Comparison of ENCODE assay signal across 9 mouse cellular contexts in the genomic region with DNA sequence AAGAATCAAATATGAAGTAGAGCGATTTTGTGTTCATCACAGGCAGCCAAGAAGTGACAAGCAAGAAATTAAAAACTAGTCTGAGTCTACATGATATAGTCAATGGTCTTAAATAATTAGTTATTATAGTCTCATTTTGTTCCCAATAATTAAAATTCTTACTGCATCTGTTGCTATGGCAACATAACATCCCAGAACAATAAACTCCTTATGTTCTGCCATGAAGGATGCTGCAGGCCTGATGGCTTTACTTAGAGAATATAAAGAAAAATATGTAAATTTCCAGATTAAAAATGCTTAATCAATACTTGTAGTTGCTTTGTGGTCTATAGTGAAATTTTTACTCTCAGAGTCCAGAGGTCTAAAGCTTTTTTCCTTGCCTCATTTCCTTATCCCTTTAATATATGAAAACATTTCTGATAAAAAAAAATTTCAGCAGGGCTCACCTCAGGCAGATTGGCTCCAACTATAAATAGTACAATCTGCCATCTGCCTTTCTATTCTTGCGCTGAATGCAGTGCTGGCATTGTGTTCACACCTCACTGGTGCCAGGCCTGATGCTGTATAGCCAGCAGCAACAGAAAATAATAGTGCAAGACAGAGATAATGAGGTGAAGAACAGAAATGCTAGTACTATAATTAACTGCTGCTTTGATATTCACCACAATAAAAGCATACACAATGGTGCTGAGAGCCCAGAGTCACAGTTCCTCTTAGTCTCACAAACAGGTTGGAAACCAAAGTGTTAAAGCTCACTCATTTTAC.
DNase-seq lines count a peak whose midpoint lies in the region; ATAC-seq lines count a peak whose summit lies in the region.
"Had no signal": no experiment of that assay in that cellular context is flagged by ENCODE, and none has a peak within 500 bp of the region (broad histone marks: within the 10 kb centered on the region; RNA-seq: fewer than 3 reads in every experiment).

No protein-coding gene starts in this region.

- H3K4me1 ChIP-seq in forebrain, embryonic 13.5 days: peaks cover 27% of the 10 kb centered on the region
- peaks cover 18% of the 10 kb centered on the region for H3K4me1 ChIP-seq in hindbrain, embryonic 13.5 days (replicated peaks)
- H3K4me1 ChIP-seq in midbrain, embryonic 13.5 days (replicated peaks): peaks cover 14% of the 10 kb centered on the region

- H3K36me3 ChIP-seq in forebrain, embryonic 13.5 days (ENCODE audit: poor library complexity, severe bottlenecking): no peaks in the 10 kb centered on the region
- no peaks in the 10 kb centered on the region for H3K36me3 ChIP-seq in hindbrain, embryonic 13.5 days
- no peaks in the 10 kb centered on the region for H3K36me3 ChIP-seq in midbrain, embryonic 13.5 days

- H3K4me2 ChIP-seq in forebrain, embryonic 13.5 days: no peak overlapping the region
- no peak overlapping the region for H3K4me2 ChIP-seq in hindbrain, embryonic 13.5 days
- H3K4me2 ChIP-seq in midbrain, embryonic 13.5 days (replicated peaks): no peak overlapping the region

- peak; percentile 57 for DNase-seq in brain, embryonic 18.5 days (ENCODE audit: low read depth, low spot score)
- DNase-seq in spleen, postnatal 10 days (ENCODE audit: low spot score in 2 of 2): no peak
- no peak for DNase-seq in lung, postnatal 10 days
- no peak for DNase-seq in spleen, postnatal 14 days (ENCODE audit: low spot score in 2 of 2)
- no peak for DNase-seq in kidney, postnatal 14 days

- peak overlapping the region; percentile 60 for H3K27ac ChIP-seq in forebrain, embryonic 13.5 days
- H3K27ac ChIP-seq in hindbrain, embryonic 13.5 days: peak overlapping the region; percentile 77
- peak overlapping the region; percentile 67; the same call in 1 of the 2 replicates for H3K27ac ChIP-seq in midbrain, embryonic 13.5 days
- H3K27ac ChIP-seq: macrophage had no signal

- H3K9me3 ChIP-seq in forebrain, embryonic 13.5 days (replicated peaks): no peaks in the 10 kb centered on the region
- H3K9me3 ChIP-seq in hindbrain, embryonic 13.5 days: no peaks in the 10 kb centered on the region
- no peaks in the 10 kb centered on the region for H3K9me3 ChIP-seq in midbrain, embryonic 13.5 days

- no peak overlapping the region for H3K4me3 ChIP-seq in forebrain, embryonic 13.5 days
- no peak overlapping the region for H3K4me3 ChIP-seq in hindbrain, embryonic 13.5 days
- H3K4me3 ChIP-seq in midbrain, embryonic 13.5 days (replicated peaks): no peak overlapping the region

- ATAC-seq in forebrain, embryonic 13.5 days: peak; percentile 94
- peak; percentile 90 for ATAC-seq in hindbrain, embryonic 13.5 days (ENCODE audit: low FRiP score)
- ATAC-seq in midbrain, embryonic 13.5 days: peak; percentile 89

- H3K27me3 ChIP-seq in forebrain, embryonic 13.5 days: no peaks in the 10 kb centered on the region
- no peaks in the 10 kb centered on the region for H3K27me3 ChIP-seq in hindbrain, embryonic 13.5 days
- H3K27me3 ChIP-seq in midbrain, embryonic 13.5 days: no peaks in the 10 kb centered on the region

- no peak overlapping the region for H3K9ac ChIP-seq in forebrain, embryonic 13.5 days
- no peak overlapping the region for H3K9ac ChIP-seq in hindbrain, embryonic 13.5 days
- H3K9ac ChIP-seq in midbrain, embryonic 13.5 days (replicated peaks): no peak overlapping the region

- 30% methylated on average over 2 of the region's 2 CpGs for WGBS in forebrain, embryonic 13.5 days
- WGBS in hindbrain, embryonic 13.5 days: 41% methylated on average over 2 of the region's 2 CpGs
- 55% methylated on average over 2 of the region's 2 CpGs for WGBS in midbrain, embryonic 13.5 days
